Mouse (Mus musculus): ENCODE results near the gene Uba52. TPM values are rescaled to one million over a fixed set of nuclear protein-coding genes. Genes with fewer than 3 reads are reported as not detected.

Uba52 gene
- polyA plus RNA-seq, 1 experiment from 2014 or later = 940 TPM

DNA sequence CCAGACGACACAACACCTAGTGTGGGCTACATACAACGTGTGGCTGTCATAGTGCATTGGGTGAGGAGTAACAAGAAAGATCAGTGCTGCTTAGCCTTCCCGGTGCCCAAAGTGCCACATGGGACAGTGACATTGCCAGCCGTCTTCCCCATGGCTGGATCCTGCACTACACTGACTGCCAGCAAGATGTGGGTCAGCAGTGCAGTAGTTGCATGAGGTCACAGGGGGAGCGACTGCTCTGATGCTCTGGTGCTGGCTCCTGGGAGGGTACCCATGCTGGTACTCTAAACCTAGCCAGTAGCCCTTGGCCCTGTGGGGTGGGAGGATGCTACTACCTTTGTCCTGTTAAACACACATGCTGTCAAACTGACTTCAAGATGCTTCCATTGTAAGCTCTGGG lies 50.4 kb downstream of the Uba52 start:
- Histone ChIP-seq H3K4me1 (peaks cover 29% of the 10 kb centered on the region), H3K9me3 (no peaks in the 10 kb centered on the region), H3K27ac (no peak overlapping the region), H3K27me3 (no peaks in the 10 kb centered on the region), H3K4me3 (no peak overlapping the region), H3K4me2 (no peak overlapping the region), H3K9ac (no peak overlapping the region), H3K36me3 (peaks cover 6% of the 10 kb centered on the region)
- 94% methylated on average over 5 of the region's 5 CpGs for WGBS
- ATAC-seq (ENCODE audit: insufficient number of reproducible peaks, low FRiP score, low TSS enrichment, low read depth) = no peak

DNA sequence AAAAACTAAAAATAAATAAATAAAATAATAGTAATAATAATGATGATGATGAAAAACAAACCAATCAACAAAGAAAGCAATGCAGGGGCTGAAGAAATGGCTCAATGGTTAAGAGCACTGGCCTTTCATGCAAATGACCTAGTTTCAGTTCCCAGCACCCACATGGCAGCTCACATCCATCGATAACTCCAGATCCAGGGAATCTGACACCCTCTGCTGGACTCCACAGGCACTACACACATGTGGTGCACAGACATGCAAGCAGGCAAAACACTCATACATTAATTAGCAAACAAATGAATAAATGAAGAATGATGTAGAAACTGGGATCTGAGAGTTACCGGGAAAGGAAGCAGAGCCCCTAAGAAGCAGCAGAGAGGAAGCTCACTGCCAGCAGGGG lies 51.0 kb downstream of the Uba52 start:
- Histone ChIP-seq H3K9ac (no peak overlapping the region), H3K4me3 (no peak overlapping the region), H3K4me2 (no peak overlapping the region), H3K27me3 (no peaks in the 10 kb centered on the region), H3K9me3 (no peaks in the 10 kb centered on the region), H3K27ac (no peak overlapping the region), H3K36me3 (peaks cover 6% of the 10 kb centered on the region; the same call in 1 of the 2 replicates), H3K4me1 (peaks cover 29% of the 10 kb centered on the region)
- 95% methylated on average over 2 of the region's 2 CpGs for WGBS
- no peak for ATAC-seq (ENCODE audit: insufficient number of reproducible peaks, low FRiP score, low TSS enrichment, low read depth)

DNA sequence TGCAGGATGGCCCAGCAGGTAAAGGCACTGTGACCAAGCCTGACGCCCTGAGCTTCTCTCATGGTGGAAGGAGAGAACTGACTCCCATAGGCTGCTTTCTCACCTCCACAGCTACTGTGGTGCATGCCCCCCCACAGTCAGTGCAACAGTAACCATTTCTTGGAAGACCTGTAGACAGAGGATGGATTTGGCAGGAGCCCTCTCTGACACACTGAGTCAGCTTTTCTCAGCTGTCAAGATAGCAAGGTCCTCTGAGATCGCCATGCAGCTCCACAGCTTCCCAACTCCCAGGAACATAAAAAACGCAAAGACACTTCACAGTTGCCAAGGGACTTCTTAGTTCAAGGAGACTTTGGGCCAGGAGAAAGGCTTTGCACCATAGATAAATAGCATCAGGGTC lies 52.1 kb downstream of the Uba52 start:
- Histone ChIP-seq H3K4me2 (no peak overlapping the region), H3K36me3 (peaks cover 6% of the 10 kb centered on the region; the same call in 1 of the 2 replicates), H3K4me3 (no peak overlapping the region), H3K27me3 (no peaks in the 10 kb centered on the region), H3K9ac (no peak overlapping the region), H3K4me1 (peaks cover 36% of the 10 kb centered on the region), H3K9me3 (no peaks in the 10 kb centered on the region), H3K27ac (no peak overlapping the region)
- 89% methylated on average over 3 of the region's 3 CpGs for WGBS
- no peak for ATAC-seq (ENCODE audit: insufficient number of reproducible peaks, low FRiP score, low TSS enrichment, low read depth)

Other genes starting within 250 kb of the Uba52 start
- 36.0 and 40.7 TPM in 2 replicates for gene Homer3, start 228.0 kb downstream of the Uba52 start, polyA plus RNA-seq (2015; fragmentation: Nextera tagmentation; extraction: Ambion mirVana)
- 52.7 and 53.1 TPM in 2 replicates for gene Ddx49, start 208.3 kb downstream of the Uba52 start, polyA plus RNA-seq (2015; fragmentation: Nextera tagmentation; extraction: Ambion mirVana)
- 397 and 441 TPM in 2 replicates for gene Cope, start 208.3 kb downstream of the Uba52 start, polyA plus RNA-seq (2015; fragmentation: Nextera tagmentation; extraction: Ambion mirVana)
- 8.8 and 9.6 TPM in 2 replicates for gene Cers1, start 195.0 kb downstream of the Uba52 start, polyA plus RNA-seq (2015; fragmentation: Nextera tagmentation; extraction: Ambion mirVana)
- 2.9 and 4.1 TPM in 2 replicates for gene Gdf1, start 181.0 kb downstream of the Uba52 start, polyA plus RNA-seq (2015; fragmentation: Nextera tagmentation; extraction: Ambion mirVana)
- 13.8 and 16.7 TPM in 2 replicates for gene Upf1, start 157.5 kb downstream of the Uba52 start, polyA plus RNA-seq (2015; fragmentation: Nextera tagmentation; extraction: Ambion mirVana)
- gene Comp, start 137.2 kb downstream of the Uba52 start, polyA plus RNA-seq (2015; fragmentation: Nextera tagmentation; extraction: Ambion mirVana) = 101 and 104 TPM in 2 replicates
- 22.2 and 22.4 TPM in 2 replicates for gene Crtc1, start 71.2 kb downstream of the Uba52 start, polyA plus RNA-seq (2015; fragmentation: Nextera tagmentation; extraction: Ambion mirVana)
- 27.9 and 28.2 TPM in 2 replicates for gene Klhl26, start 33.8 kb downstream of the Uba52 start, polyA plus RNA-seq (2015; fragmentation: Nextera tagmentation; extraction: Ambion mirVana)
- gene Tmem59l, start 23.4 kb downstream of the Uba52 start, polyA plus RNA-seq (2015; fragmentation: Nextera tagmentation; extraction: Ambion mirVana) = 6.9 and 9.6 TPM in 2 replicates
- gene Crlf1, start 17.6 kb downstream of the Uba52 start, polyA plus RNA-seq (2015; fragmentation: Nextera tagmentation; extraction: Ambion mirVana) = 91.2 and 97.7 TPM in 2 replicates
- 136 and 149 TPM in 2 replicates for gene Rex1bd, start 4.0 kb downstream of the Uba52 start, polyA plus RNA-seq (2015; fragmentation: Nextera tagmentation; extraction: Ambion mirVana)
- 274 and 278 TPM in 2 replicates for gene Fkbp8, start 16.9 kb upstream of the Uba52 start, polyA plus RNA-seq (2015; fragmentation: Nextera tagmentation; extraction: Ambion mirVana)
- gene Kxd1, start 17.2 kb upstream of the Uba52 start, polyA plus RNA-seq (2015; fragmentation: Nextera tagmentation; extraction: Ambion mirVana) = 53.8 and 55.1 TPM in 2 replicates
- gene Ell, start 28.7 kb upstream of the Uba52 start, polyA plus RNA-seq (2015; fragmentation: Nextera tagmentation; extraction: Ambion mirVana) = 20.4 and 21.1 TPM in 2 replicates
- 111 and 123 TPM in 2 replicates for gene Isyna1, start 83.6 kb upstream of the Uba52 start, polyA plus RNA-seq (2015; fragmentation: Nextera tagmentation; extraction: Ambion mirVana)
- gene Ssbp4, start 98.1 kb upstream of the Uba52 start, polyA plus RNA-seq (2015; fragmentation: Nextera tagmentation; extraction: Ambion mirVana) = 119 and 120 TPM in 2 replicates
- 3.2 and 3.3 TPM in 2 replicates for gene Lrrc25, start 105.4 kb upstream of the Uba52 start, polyA plus RNA-seq (2015; fragmentation: Nextera tagmentation; extraction: Ambion mirVana)
- gene Gdf15, start 121.7 kb upstream of the Uba52 start, polyA plus RNA-seq (2015; fragmentation: Nextera tagmentation; extraction: Ambion mirVana) = 0.16 and 0.24 TPM in 2 replicates
- 57.5 and 60.7 TPM in 2 replicates for gene Pgpep1, start 149.6 kb upstream of the Uba52 start, polyA plus RNA-seq (2015; fragmentation: Nextera tagmentation; extraction: Ambion mirVana)
- 199 and 201 TPM in 2 replicates for gene Lsm4, start 162.4 kb upstream of the Uba52 start, polyA plus RNA-seq (2015; fragmentation: Nextera tagmentation; extraction: Ambion mirVana)
- 69.8 and 81.5 TPM in 2 replicates for gene Jund, start 188.1 kb upstream of the Uba52 start, polyA plus RNA-seq (2015; fragmentation: Nextera tagmentation; extraction: Ambion mirVana)
- 0.04 TPM in 2 replicates for gene Iqcn, start 192.7 kb upstream of the Uba52 start, polyA plus RNA-seq (2015; fragmentation: Nextera tagmentation; extraction: Ambion mirVana)
- not detected in 2 replicates for gene Gm3336, start 207.7 kb upstream of the Uba52 start, polyA plus RNA-seq (2015; fragmentation: Nextera tagmentation; extraction: Ambion mirVana)
- 0.05 and 0.16 TPM in 2 replicates for gene Pde4c, start 212.9 kb upstream of the Uba52 start, polyA plus RNA-seq (2015; fragmentation: Nextera tagmentation; extraction: Ambion mirVana)
- 17.1 and 19.4 TPM in 2 replicates for gene Rab3a, start 243.9 kb upstream of the Uba52 start, polyA plus RNA-seq (2015; fragmentation: Nextera tagmentation; extraction: Ambion mirVana)